Mouse (Mus musculus): Measurements from ENCODE around the gene Gm20388. TPM values are rescaled to one million over a fixed set of nuclear protein-coding genes. Genes with fewer than 3 reads are reported as not detected.

Gene Gm20388
- polyA plus RNA-seq, 1 experiment from 2014 or later = 3.6 TPM

DNA sequence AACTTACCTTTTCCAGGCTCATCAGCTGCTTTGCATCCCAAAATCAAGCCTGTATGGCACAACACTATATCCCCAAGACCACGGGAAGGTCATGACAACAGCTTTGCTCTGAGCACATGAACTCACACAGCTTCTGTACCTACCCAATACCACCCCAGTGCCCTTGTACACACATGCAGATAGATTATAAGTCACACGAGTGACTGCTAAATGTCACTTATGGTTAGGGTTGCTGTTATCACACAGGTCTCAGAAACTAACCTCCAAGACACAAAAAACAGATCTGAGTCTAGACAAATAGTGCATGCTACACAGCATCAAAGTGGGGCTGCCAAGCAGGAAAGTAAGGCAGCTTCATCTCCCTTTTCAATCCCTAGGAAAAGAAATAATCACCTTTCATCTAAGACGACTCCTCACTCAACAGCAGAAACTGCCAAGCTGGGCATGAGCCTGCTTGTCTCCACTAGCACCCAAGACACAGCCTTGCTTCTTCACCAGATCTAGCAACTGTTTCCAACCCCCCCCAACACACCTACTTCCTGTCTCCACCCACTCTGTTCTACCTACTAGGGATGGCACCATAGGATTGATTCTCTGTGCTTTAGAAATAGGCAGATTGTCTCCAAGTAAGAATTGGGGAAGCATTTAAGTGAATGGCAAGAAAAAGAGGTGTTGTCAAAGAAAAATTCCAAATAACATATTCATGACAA, 3043.6 kb downstream of the Gm20388 start:
- Histone ChIP-seq H3K27ac (replicated peaks) (no peak overlapping the region), H3K9me3 (no peaks in the 10 kb centered on the region), H3K27me3 (replicated peaks; ENCODE audit: low read depth, poor library complexity, severe bottlenecking) (no peaks in the 10 kb centered on the region), H3K4me1 (peaks cover 13% of the 10 kb centered on the region), H3K36me3 (replicated peaks) (no peaks in the 10 kb centered on the region), H3K4me3 (no peak overlapping the region)
- no peak for DNase-seq (ENCODE audit: low spot score)
- WGBS = 91% methylated on average over 3 of the region's 3 CpGs

DNA sequence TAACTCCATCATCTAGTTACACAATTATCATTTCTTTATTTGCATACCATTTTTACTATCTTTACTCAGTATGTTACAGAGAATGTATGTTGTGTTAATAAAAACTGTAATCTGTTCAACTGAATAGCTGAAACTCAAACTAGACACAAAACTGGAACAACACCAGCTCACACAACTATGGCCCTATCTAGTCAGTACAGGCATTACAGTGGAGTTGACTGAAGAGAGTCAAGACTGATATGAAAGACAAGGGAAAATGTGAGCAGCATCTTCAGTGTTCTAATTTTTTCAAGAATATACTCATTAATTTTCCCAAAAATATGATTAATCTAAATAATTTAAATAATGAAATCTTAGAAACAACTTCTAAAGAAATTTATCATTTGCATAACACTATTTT, 3044.6 kb downstream of the Gm20388 start:
- no peak overlapping the region for H3K27ac ChIP-seq (replicated peaks)
- H3K27me3 ChIP-seq (replicated peaks; ENCODE audit: low read depth, poor library complexity, severe bottlenecking) = no peaks in the 10 kb centered on the region
- H3K36me3 ChIP-seq (replicated peaks) = no peaks in the 10 kb centered on the region
- H3K9me3 ChIP-seq = no peaks in the 10 kb centered on the region
- H3K4me1 ChIP-seq = peaks cover 7% of the 10 kb centered on the region
- H3K4me3 ChIP-seq = no peak overlapping the region
- DNase-seq (ENCODE audit: low spot score) = no peak

DNA sequence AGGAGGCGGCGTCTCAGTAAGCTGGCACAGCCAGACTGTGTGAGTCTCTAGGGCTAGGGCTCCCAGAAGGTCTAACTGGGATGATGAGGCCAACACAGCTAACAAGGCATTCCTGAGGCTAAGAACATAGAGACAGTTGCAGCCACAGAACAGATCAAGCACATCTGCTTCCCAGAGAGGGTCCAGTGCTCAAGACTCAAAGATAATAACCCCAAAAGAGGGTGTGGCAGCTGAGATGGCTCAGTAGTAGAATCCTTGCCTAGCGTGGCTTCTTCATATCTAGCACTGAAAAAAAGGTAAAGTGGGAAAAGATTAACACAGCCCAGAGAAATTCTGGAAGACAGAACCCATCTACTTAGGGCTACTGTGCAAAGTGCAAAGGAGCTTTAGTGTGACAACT, 3045.4 kb downstream of the Gm20388 start:
- DNase-seq (ENCODE audit: low spot score) = no peak
- WGBS = 92% methylated on average over 3 of the region's 3 CpGs

DNA sequence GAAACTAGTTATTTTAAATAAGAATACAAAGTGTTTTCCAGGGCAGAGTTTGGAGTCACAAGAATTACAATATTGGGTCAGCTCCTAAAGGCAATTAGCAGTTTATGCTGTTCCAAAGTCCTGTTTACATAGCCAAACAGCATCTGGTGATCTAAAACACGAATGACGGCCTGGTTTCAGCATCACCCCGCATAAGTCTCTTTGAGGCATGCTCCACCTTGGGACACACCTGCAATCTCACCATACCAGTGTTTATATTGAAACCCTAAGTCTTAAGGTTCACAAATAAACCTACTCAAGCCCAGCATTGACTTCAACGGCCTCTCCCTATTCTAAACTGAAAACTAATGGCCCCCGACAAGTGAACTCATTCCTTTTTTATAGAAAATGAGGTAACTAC, 3049.7 kb downstream of the Gm20388 start:
- no peak for DNase-seq (ENCODE audit: low spot score)
- Histone ChIP-seq H3K4me1 (peaks cover 28% of the 10 kb centered on the region), H3K27ac (replicated peaks) (no peak overlapping the region), H3K27me3 (replicated peaks; ENCODE audit: low read depth, poor library complexity, severe bottlenecking) (no peaks in the 10 kb centered on the region), H3K36me3 (replicated peaks) (peaks cover 11% of the 10 kb centered on the region), H3K4me3 (no peak overlapping the region), H3K9me3 (no peaks in the 10 kb centered on the region)
- WGBS = 91% methylated on average over 5 of the region's 5 CpGs

More for the DNA sequence above, 3045.4 kb downstream of the Gm20388 start:
- no peak overlapping the region for H3K4me3 ChIP-seq
- no peak overlapping the region for H3K27ac ChIP-seq (replicated peaks)
- H3K36me3 ChIP-seq (replicated peaks) = no peaks in the 10 kb centered on the region
- no peaks in the 10 kb centered on the region for H3K9me3 ChIP-seq
- no peaks in the 10 kb centered on the region for H3K27me3 ChIP-seq (replicated peaks; ENCODE audit: low read depth, poor library complexity, severe bottlenecking)
- peaks cover 14% of the 10 kb centered on the region for H3K4me1 ChIP-seq

DNA sequence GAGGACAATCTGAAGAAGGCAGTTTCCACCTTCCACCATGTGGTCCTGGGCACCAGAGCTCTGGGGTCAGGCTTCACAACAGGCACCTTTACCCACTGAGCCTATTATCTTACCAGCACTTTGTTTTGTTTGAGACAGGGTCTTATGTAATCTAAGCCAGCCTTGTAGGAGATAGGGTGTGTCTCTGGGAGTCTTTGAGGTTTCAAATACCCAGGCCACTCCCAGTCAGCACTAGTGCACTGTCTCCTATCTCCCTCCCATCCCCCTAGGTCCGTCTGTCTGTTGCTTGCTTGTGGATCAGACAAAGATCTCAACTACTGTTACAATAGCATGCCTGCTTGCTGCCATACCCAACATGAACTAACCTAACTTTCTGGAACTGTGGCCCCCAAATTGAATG, 3050.3 kb downstream of the Gm20388 start:
- Histone ChIP-seq H3K4me1 (peaks cover 24% of the 10 kb centered on the region), H3K9me3 (no peaks in the 10 kb centered on the region), H3K27ac (replicated peaks) (no peak overlapping the region), H3K36me3 (replicated peaks) (peaks cover 17% of the 10 kb centered on the region), H3K27me3 (replicated peaks; ENCODE audit: low read depth, poor library complexity, severe bottlenecking) (no peaks in the 10 kb centered on the region), H3K4me3 (no peak overlapping the region)
- 26% methylated on average over 1 of the region's 1 CpGs for WGBS
- no peak for DNase-seq (ENCODE audit: low spot score)

DNA sequence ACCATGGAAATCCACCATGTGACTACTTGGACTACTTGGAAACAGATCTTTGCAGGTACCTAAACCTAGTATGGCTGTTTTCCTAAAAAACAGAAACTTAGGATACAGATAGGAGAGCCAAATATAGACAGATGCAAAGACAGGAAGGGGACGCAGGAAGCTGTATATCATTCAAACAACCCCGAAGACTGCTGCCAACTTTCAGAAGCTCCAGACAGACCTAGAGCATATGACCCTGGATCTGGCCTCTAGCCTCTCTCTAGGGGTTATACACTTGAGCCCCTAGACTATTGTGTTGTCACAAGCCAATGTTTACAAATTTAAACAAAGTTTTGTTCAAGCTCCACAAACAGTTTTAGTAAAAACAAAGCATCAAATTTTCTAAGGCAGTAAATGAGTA, 3050.8 kb downstream of the Gm20388 start:
- Histone ChIP-seq H3K27ac (replicated peaks) (no peak overlapping the region), H3K4me1 (peaks cover 24% of the 10 kb centered on the region), H3K9me3 (no peaks in the 10 kb centered on the region), H3K27me3 (replicated peaks; ENCODE audit: low read depth, poor library complexity, severe bottlenecking) (no peaks in the 10 kb centered on the region), H3K36me3 (replicated peaks) (peaks cover 21% of the 10 kb centered on the region), H3K4me3 (no peak overlapping the region)
- DNase-seq (ENCODE audit: low spot score) = no peak
- 81% methylated on average over 2 of the region's 2 CpGs for WGBS

DNA sequence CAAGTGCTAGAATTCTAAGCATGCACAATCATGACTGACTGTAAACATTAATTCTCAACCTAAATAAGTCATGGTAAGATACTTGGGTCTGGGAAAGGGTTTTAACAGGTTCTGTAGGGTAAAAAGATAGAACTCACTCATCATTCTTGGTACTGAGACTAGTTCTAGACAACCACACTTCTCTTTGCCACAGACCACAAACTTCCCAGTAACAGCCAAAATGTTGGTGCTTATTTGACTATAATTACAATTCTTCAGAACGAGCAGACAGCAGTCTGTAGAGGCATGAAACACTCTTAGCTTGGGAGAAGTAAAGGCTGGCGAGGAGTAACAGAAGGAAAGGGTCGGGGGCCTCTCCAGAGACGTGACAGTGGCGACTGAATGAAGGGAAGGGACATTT, 3051.4 kb downstream of the Gm20388 start:
- Histone ChIP-seq H3K4me1 (peaks cover 24% of the 10 kb centered on the region), H3K27me3 (replicated peaks; ENCODE audit: low read depth, poor library complexity, severe bottlenecking) (no peaks in the 10 kb centered on the region), H3K27ac (replicated peaks) (no peak overlapping the region), H3K4me3 (no peak overlapping the region), H3K9me3 (no peaks in the 10 kb centered on the region), H3K36me3 (replicated peaks) (peaks cover 21% of the 10 kb centered on the region)
- DNase-seq (ENCODE audit: low spot score) = no peak
- 74% methylated on average over 5 of the region's 5 CpGs for WGBS

DNA sequence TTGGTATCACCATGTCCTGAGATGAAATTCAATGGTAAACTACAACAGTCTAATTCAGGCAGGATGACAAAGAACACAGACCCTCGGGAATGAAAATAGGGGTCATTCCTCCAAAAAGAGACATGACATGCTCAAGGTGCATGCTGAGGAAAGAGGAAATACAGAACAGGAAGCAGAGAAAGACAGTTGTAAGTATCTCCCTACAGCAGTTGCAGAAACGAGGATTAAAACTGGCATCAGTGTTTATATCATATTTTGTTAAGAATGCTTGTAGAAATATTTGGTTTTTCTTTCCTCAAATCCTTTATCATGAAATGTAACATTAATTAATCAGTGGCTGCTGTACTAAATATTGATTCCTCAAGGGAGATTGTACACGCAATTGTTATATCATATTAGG, 3056.0 kb downstream of the Gm20388 start:
- Histone ChIP-seq H3K9me3 (no peaks in the 10 kb centered on the region), H3K36me3 (replicated peaks) (peaks cover 58% of the 10 kb centered on the region), H3K4me1 (peaks cover 11% of the 10 kb centered on the region)

DNA sequence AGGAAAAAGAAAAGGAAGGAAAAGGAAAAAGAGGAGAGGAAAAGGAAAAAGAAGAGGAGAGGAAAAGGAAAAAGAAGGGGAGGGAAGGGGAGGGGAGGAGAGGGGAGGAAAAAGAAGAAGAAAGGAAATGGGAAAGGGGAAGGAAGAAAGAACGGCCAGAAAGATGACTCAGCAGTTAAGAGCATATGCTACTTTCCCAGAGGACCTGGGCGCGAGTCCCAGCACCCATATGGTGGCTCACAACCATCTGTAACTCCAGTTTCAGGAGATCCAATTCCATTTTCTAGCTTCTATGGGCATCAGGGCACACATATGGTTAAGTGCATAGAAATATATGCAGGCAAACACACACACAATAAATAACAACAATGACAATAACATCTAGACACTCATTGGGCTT, 3057.5 kb downstream of the Gm20388 start:
- peaks cover 70% of the 10 kb centered on the region for H3K36me3 ChIP-seq (replicated peaks)
- no peak overlapping the region for H3K4me3 ChIP-seq
- no peak for DNase-seq (ENCODE audit: low spot score)
- no peaks in the 10 kb centered on the region for H3K4me1 ChIP-seq
- no peaks in the 10 kb centered on the region for H3K9me3 ChIP-seq
- H3K27me3 ChIP-seq (replicated peaks; ENCODE audit: low read depth, poor library complexity, severe bottlenecking) = no peaks in the 10 kb centered on the region
- no peak overlapping the region for H3K27ac ChIP-seq (replicated peaks)
- WGBS = 95% methylated on average over 3 of the region's 3 CpGs

More for the DNA sequence above, 3056.0 kb downstream of the Gm20388 start:
- no peak overlapping the region for H3K27ac ChIP-seq (replicated peaks)
- no peak overlapping the region for H3K4me3 ChIP-seq
- DNase-seq (ENCODE audit: low spot score) = no peak
- 88% methylated on average over 3 of the region's 3 CpGs for WGBS
- H3K27me3 ChIP-seq (replicated peaks; ENCODE audit: low read depth, poor library complexity, severe bottlenecking) = no peaks in the 10 kb centered on the region

DNA sequence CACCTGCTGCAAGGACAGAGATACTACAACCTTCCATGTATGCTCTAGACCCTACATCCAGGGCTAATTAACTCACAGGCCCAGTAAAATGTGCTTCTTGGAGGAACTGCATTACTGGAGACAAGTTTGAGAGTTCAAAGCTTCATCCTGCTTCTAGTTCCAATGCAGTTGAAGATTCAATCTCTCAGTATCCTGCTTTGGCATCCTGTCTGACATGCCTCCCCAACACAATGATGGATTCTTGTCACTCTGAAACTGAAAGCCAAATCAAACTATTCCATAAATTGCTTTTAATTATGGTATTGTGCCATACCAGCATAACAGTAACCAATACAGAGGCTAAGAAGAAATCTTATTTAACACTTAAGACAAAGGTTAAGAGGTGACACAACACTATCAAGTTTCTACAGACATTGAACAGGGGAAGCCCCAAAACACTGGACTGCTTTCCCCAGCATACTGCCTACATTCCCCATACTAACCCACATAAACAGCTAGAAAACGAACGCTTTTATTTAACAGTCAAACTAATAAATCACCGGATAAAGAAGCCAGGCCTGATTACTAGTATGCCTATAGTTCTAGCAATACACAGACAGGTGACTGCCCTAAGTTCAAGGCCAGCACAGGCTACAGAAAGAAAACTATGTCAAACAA, 3059.5 kb downstream of the Gm20388 start:
- Histone ChIP-seq H3K27ac (replicated peaks) (no peak overlapping the region), H3K4me1 (no peaks in the 10 kb centered on the region), H3K27me3 (replicated peaks; ENCODE audit: low read depth, poor library complexity, severe bottlenecking) (no peaks in the 10 kb centered on the region), H3K36me3 (replicated peaks) (peaks cover 75% of the 10 kb centered on the region), H3K9me3 (no peaks in the 10 kb centered on the region), H3K4me3 (no peak overlapping the region)
- WGBS = 96% methylated on average over 3 of the region's 3 CpGs
- no peak for DNase-seq (ENCODE audit: low spot score)

DNA sequence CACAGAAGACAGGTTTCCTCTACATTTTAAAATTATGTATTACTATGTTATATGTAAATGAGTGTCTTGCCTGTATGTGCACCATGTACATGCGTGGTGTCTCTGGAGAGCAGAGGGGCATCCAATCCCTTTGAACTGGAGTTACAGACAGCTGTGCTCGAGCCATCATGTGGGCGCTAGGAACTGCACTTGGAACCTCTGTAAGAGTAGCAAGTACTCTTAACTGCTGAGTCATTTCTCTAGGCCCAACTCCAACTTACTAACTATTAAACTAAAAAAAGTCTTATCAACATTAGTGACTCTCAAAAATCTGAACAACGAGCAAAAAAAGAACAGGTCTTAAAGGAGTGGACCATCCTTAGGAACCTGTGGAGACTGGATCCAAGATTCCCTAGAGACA, 3065.4 kb downstream of the Gm20388 start:
- H3K4me3 ChIP-seq = no peak overlapping the region
- H3K4me1 ChIP-seq = 0 out of 2 replicates have a peak, but pooled peaks cover 6% of the 10 kb centered on the region
- 97% methylated on average over 4 of the region's 4 CpGs for WGBS
- no peak overlapping the region for H3K27ac ChIP-seq (replicated peaks)
- DNase-seq (ENCODE audit: low spot score) = no peak
- no peaks in the 10 kb centered on the region for H3K9me3 ChIP-seq
- H3K27me3 ChIP-seq (replicated peaks; ENCODE audit: low read depth, poor library complexity, severe bottlenecking) = no peaks in the 10 kb centered on the region
- H3K36me3 ChIP-seq (replicated peaks) = peaks cover 32% of the 10 kb centered on the region

DNA sequence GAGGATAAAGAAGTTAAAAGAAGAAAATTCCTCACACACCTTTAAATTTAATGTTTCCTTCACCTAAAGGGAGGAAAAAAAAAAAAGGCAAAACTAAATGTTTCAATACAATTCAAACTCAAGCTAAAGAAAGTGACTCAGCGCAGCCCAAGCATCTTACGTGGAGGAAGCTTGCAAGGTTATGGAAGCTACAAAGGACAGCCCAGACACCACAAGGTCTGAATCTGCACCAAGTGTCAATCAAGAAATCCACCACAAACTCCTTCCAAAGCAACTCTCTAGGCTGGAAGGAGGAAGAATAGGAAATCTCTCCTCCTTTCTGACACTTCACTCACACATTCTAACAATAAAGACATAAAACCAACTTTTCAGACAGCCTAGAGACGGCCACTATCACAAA, 3068.8 kb downstream of the Gm20388 start:
- Histone ChIP-seq H3K27me3 (replicated peaks; ENCODE audit: low read depth, poor library complexity, severe bottlenecking) (no peaks in the 10 kb centered on the region), H3K27ac (replicated peaks) (no peak overlapping the region), H3K36me3 (replicated peaks) (peaks cover 3% of the 10 kb centered on the region), H3K4me1 (peaks cover 11% of the 10 kb centered on the region; the same call in 1 of the 2 replicates), H3K4me3 (no peak overlapping the region), H3K9me3 (no peaks in the 10 kb centered on the region)
- WGBS = 88% methylated on average over 3 of the region's 3 CpGs
- DNase-seq (ENCODE audit: low spot score) = no peak

DNA sequence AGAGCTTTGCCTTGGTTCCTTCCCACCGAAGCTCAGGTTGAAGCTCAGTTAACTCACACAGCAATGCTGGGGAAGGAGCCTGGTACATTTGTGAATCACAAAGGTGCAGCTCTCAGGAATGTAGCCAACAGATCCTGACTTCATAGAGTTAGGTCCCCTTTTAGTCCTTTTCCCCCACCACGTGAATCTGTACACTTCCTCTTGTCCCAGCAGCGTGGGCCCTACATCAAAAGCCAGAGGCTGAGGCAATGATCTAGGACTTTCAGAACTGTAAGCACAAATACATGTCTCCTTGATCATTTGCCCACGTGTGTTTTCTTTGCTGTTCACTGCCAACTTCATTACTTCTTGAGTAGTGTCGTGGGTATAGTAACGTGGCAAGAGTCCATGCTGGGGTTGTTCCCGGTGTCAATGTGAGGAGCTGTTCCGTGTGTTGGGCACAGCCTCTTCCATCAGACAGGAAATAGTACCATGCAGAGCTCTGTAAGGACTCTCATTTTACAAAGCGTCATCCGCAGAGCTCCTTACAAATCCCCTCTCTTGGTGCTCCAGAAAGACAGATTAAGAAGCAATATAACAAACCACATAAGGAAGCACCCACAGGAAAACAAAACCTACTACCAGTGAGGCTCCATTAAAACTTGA, 3069.3 kb downstream of the Gm20388 start:
- Histone ChIP-seq H3K36me3 (replicated peaks) (no peaks in the 10 kb centered on the region), H3K27me3 (replicated peaks; ENCODE audit: low read depth, poor library complexity, severe bottlenecking) (no peaks in the 10 kb centered on the region), H3K27ac (replicated peaks) (no peak overlapping the region), H3K9me3 (no peaks in the 10 kb centered on the region), H3K4me3 (no peak overlapping the region), H3K4me1 (peaks cover 11% of the 10 kb centered on the region; the same call in 1 of the 2 replicates)
- DNase-seq (ENCODE audit: low spot score) = no peak
- 87% methylated on average over 10 of the region's 10 CpGs for WGBS

All from embryonic facial prominence, embryonic 10.5 days (tissue).